Mouse (Mus musculus): ENCODE results near the gene Mea1. TPM values are rescaled to one million over a fixed set of nuclear protein-coding genes. Genes with fewer than 3 reads are reported as not detected.
A peak's percentile ranks its signal among the peaks of the same experiment; 100 is the strongest.

The Mea1 gene
- polyA plus RNA-seq, 1 experiment from 2014 or later, result 183 TPM

GRCm38 (mm10) chr17:46674530-46675283 lies 3.9 kb upstream of the Mea1 start:
- peak overlapping the region; percentile 89 for H3K4me3 ChIP-seq
- H3K9me3 ChIP-seq (replicated peaks), result no peaks in the 10 kb centered on the region
- WGBS, result 12% methylated on average over 15 of the region's 15 CpGs
- peaks cover 35% of the 10 kb centered on the region for H3K4me1 ChIP-seq
- peak overlapping the region; percentile 80 for H3K27ac ChIP-seq
- peak; percentile 44 for ATAC-seq (ENCODE audit: low FRiP score)
- peak overlapping the region; percentile 76 for H3K9ac ChIP-seq
- no peaks in the 10 kb centered on the region for H3K27me3 ChIP-seq
- H3K36me3 ChIP-seq, result peaks cover 55% of the 10 kb centered on the region
- peak overlapping the region; percentile 92 for H3K4me2 ChIP-seq (replicated peaks)

GRCm38 (mm10) chr17:46678911-46679310 lies 318 bp downstream of the Mea1 start:
- H3K9ac ChIP-seq, result peak overlapping the region; percentile 82
- no peaks in the 10 kb centered on the region for H3K9me3 ChIP-seq (replicated peaks)
- H3K4me3 ChIP-seq, result peak overlapping the region; percentile 50
- peaks cover 33% of the 10 kb centered on the region for H3K4me1 ChIP-seq
- 67% methylated on average over 9 of the region's 9 CpGs for WGBS
- no peaks in the 10 kb centered on the region for H3K27me3 ChIP-seq
- no peak overlapping the region for H3K27ac ChIP-seq
- H3K36me3 ChIP-seq, result peaks cover 57% of the 10 kb centered on the region
- no peak for ATAC-seq (ENCODE audit: low FRiP score)
- H3K4me2 ChIP-seq (replicated peaks), result peak overlapping the region; percentile 92

- Histone ChIP-seq H3K4me3 (peak overlapping the region; percentile 50), H3K27ac (peak overlapping the region; percentile 78), H3K4me1 (peaks cover 25% of the 10 kb centered on the region), H3K27me3 (no peaks in the 10 kb centered on the region), H3K36me3 (peaks cover 62% of the 10 kb centered on the region), H3K9ac (peak overlapping the region; percentile 82), H3K4me2 (replicated peaks) (peak overlapping the region; percentile 92), H3K9me3 (replicated peaks) (no peaks in the 10 kb centered on the region)
- no peak; the same call in 1 of the 2 replicates for ATAC-seq (ENCODE audit: low FRiP score)
- 1% methylated on average over 34 of the region's 34 CpGs for WGBS
Observed at GRCm38 (mm10) chr17:46679843-46680759, 1.5 kb downstream of the Mea1 start.

GRCm38 (mm10) chr17:46680760-46681373 lies 2.3 kb downstream of the Mea1 start, which contains the start of gene Klhdc3:
Gene Klhdc3, minus strand, starts transcription at chr17:46680914.
- 0% methylated on average over 49 of the region's 49 CpGs for WGBS
- ATAC-seq (ENCODE audit: low FRiP score), result peak; percentile 97
- peak within 1 kb of the TSS; percentile 50 for H3K4me3 ChIP-seq
- H3K4me1 ChIP-seq, result peaks cover 24% of the 10 kb centered on the region
- peak within 1 kb of the TSS; percentile 80 for H3K27ac ChIP-seq
- peak within 1 kb of the TSS; percentile 92 for H3K4me2 ChIP-seq (replicated peaks)
- H3K36me3 ChIP-seq, result peaks cover 63% of the 10 kb centered on the region
- no peaks in the 10 kb centered on the region for H3K9me3 ChIP-seq (replicated peaks)
- peak within 1 kb of the TSS; percentile 82 for H3K9ac ChIP-seq
- no peaks in the 10 kb centered on the region for H3K27me3 ChIP-seq

GRCm38 (mm10) chr17:46681466-46682118 lies 3.0 kb downstream of the Mea1 start:
- WGBS, result 24% methylated on average over 12 of the region's 12 CpGs
- peak overlapping the region; percentile 50 for H3K4me3 ChIP-seq
- peak overlapping the region; percentile 92 for H3K4me2 ChIP-seq (replicated peaks)
- H3K9ac ChIP-seq, result peak overlapping the region; percentile 82
- no peaks in the 10 kb centered on the region for H3K27me3 ChIP-seq
- H3K9me3 ChIP-seq (replicated peaks), result no peaks in the 10 kb centered on the region
- H3K27ac ChIP-seq, result peak overlapping the region; percentile 80
- peaks cover 63% of the 10 kb centered on the region for H3K36me3 ChIP-seq
- peaks cover 24% of the 10 kb centered on the region for H3K4me1 ChIP-seq
- ATAC-seq (ENCODE audit: low FRiP score), result peak; percentile 2; the same call in 1 of the 2 replicates

DNA sequence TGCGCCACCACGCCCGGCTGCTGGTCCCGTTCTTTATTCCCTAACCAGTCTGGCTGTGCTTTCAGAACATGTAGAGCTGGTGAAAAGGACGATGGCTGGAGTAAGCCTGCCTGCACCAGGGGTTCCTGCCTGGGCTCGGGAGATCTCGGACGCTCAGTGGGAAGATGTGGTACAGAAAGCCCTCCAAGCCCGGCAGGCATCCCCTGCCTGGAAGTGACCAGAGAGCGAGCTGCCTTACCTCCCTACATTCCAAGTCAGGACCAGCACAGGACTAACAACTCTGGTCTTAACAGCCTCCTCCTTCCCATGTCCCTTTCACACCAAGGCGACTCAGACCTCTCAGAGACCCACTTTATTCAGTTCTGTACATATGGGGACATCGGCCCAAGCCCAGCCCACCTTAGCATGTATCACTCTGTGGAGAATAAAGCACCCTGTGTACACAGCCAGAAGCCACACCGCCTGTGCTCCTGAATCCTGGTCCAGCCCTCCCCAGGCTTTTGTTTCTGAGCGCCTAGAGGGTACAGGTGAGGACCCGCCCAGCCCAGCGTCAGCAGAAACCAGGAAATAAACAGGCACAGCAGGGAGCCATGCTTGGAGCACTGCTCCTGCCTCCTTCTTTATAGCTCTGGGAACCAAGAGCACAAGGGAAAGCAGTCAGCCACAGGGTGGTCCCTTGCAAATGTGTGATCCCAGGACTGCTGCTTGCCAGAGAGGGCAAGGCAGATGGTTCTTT lies 4.2 kb downstream of the Mea1 start:
- H3K36me3 ChIP-seq, result peaks cover 63% of the 10 kb centered on the region
- H3K27ac ChIP-seq, result no peak overlapping the region
- no peak for ATAC-seq (ENCODE audit: low FRiP score)
- 86% methylated on average over 16 of the region's 16 CpGs for WGBS
- peaks cover 24% of the 10 kb centered on the region for H3K4me1 ChIP-seq
- no peak overlapping the region for H3K9ac ChIP-seq
- H3K9me3 ChIP-seq (replicated peaks), result no peaks in the 10 kb centered on the region
- no peak overlapping the region for H3K4me2 ChIP-seq (replicated peaks)
- no peaks in the 10 kb centered on the region for H3K27me3 ChIP-seq
- no peak overlapping the region for H3K4me3 ChIP-seq

DNA sequence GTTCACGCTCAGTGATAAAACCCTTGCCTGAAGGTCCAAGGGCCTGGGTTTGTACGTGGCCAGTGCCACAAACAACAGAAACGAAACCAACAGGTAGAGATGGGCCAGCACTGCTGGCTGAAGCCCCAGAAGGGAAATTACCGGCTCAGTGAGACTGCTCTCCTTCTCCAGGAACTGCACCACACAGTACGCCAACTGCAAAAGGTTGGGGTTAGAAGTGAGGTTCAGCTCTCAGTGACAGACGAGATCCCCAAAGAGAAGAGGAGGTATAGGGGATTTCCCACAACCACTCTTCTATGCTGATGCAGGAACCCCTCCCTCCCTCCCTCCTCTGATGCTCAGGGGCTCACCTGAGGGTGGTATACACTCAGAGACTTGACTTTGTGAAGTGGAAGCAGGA lies 7.3 kb downstream of the Mea1 start:
- no peak for ATAC-seq (ENCODE audit: low FRiP score)
- no peaks in the 10 kb centered on the region for H3K9me3 ChIP-seq (replicated peaks)
- H3K9ac ChIP-seq, result no peak overlapping the region
- WGBS, result 91% methylated on average over 6 of the region's 6 CpGs
- H3K27me3 ChIP-seq, result no peaks in the 10 kb centered on the region
- H3K4me1 ChIP-seq, result peaks cover 9% of the 10 kb centered on the region
- no peak overlapping the region for H3K4me3 ChIP-seq
- no peak overlapping the region for H3K4me2 ChIP-seq (replicated peaks)
- no peak overlapping the region for H3K27ac ChIP-seq
- peaks cover 53% of the 10 kb centered on the region for H3K36me3 ChIP-seq

DNA sequence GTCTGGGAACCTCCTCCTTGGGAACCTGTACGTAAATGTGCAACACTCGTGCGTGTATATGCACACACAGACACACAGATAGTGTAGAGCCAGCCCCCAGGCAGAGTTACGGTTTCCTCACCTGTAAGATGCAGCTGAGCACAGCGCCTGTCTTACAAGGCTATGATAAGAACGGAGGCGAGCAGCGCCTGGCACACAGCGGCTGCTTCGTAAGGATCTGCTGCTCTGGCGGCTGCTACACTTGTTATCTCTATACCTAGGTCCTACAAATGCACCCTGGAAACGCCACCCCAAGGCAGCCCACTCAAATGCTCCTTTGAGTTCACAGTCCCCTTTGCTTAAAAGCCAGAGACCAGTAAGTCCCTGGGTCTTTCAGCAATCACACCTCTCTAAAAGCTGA lies 12.1 kb downstream of the Mea1 start:
- ATAC-seq (ENCODE audit: low FRiP score), result no peak
- no peak overlapping the region for H3K27ac ChIP-seq
- H3K9me3 ChIP-seq (replicated peaks), result no peaks in the 10 kb centered on the region
- H3K27me3 ChIP-seq, result no peaks in the 10 kb centered on the region
- H3K9ac ChIP-seq, result no peak overlapping the region
- no peak overlapping the region for H3K4me3 ChIP-seq
- 94% methylated on average over 12 of the region's 12 CpGs for WGBS
- H3K4me1 ChIP-seq, result no peaks in the 10 kb centered on the region
- H3K4me2 ChIP-seq (replicated peaks), result no peak overlapping the region
- peaks cover 30% of the 10 kb centered on the region for H3K36me3 ChIP-seq

DNA sequence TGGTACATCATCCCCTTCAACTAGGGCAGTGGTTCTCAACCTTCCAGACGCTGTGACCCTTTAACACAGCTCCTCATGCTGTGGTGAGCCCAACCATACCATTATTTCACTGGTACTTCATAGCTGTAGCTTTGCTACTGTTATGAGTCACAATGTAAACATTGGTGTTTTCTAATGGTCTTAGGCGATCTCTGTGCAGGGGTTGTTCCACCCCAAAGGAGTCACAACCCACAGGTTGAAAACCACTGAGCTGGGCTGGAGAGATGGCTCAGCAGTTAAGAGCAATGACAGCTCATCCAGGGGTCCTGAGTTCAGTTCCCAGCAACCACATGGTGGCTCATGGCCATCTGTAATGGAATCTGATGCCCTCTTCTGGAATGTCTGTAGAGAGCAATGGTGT lies 12.8 kb downstream of the Mea1 start:
- peaks cover 27% of the 10 kb centered on the region for H3K36me3 ChIP-seq

GRCm38 (mm10) chr17:46694517-46695063 lies 16.0 kb downstream of the Mea1 start:
- WGBS, result 90% methylated on average over 1 of the region's 1 CpGs
- no peak overlapping the region for H3K4me2 ChIP-seq (replicated peaks)
- no peak overlapping the region for H3K4me3 ChIP-seq
- H3K36me3 ChIP-seq, result peaks cover 31% of the 10 kb centered on the region
- H3K4me1 ChIP-seq, result no peaks in the 10 kb centered on the region
- no peaks in the 10 kb centered on the region for H3K9me3 ChIP-seq (replicated peaks)
- H3K27ac ChIP-seq, result no peak overlapping the region
- H3K9ac ChIP-seq, result no peak overlapping the region
- no peaks in the 10 kb centered on the region for H3K27me3 ChIP-seq
- no peak for ATAC-seq (ENCODE audit: low FRiP score)

More for the DNA sequence above, 12.8 kb downstream of the Mea1 start:
- Histone ChIP-seq H3K4me1 (no peaks in the 10 kb centered on the region), H3K9ac (no peak overlapping the region), H3K4me2 (replicated peaks) (no peak overlapping the region), H3K4me3 (no peak overlapping the region), H3K27me3 (no peaks in the 10 kb centered on the region), H3K9me3 (replicated peaks) (no peaks in the 10 kb centered on the region), H3K27ac (no peak overlapping the region)
- WGBS, result 88% methylated on average over 2 of the region's 2 CpGs
- no peak for ATAC-seq (ENCODE audit: low FRiP score)

DNA sequence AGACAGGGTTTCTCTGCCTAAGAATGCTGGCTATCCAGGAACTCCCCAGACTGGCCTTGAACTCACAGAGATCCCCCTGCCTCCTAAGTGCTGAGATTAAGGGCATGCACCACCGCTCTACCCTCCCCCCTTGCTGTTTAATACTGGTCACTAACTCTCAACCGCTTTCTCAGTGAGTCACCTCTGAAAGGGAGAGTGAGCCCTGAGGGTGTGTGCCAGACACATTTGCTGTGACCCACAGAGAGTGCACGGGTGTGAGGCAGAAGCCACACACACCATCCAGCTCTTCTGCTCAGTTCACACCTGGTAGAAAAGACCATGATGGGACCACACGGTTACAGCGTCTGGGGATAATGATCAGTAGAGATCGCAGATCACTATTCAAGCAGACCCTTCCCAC lies 19.9 kb downstream of the Mea1 start:
- ATAC-seq (ENCODE audit: low FRiP score), result no peak
- H3K27me3 ChIP-seq, result no peaks in the 10 kb centered on the region
- no peak overlapping the region for H3K4me3 ChIP-seq
- no peak overlapping the region for H3K27ac ChIP-seq
- H3K9me3 ChIP-seq (replicated peaks), result no peaks in the 10 kb centered on the region
- H3K9ac ChIP-seq, result no peak overlapping the region
- H3K4me1 ChIP-seq, result peaks cover 22% of the 10 kb centered on the region
- H3K36me3 ChIP-seq, result peaks cover 28% of the 10 kb centered on the region
- H3K4me2 ChIP-seq (replicated peaks), result no peak overlapping the region
- WGBS, result 88% methylated on average over 6 of the region's 6 CpGs
